Mouse (Mus musculus): ENCODE measurements around the gene Xrn2.

Xrn2 gene

GRCm38 (mm10) chr2:147012623-147013184 lies at the start of gene Xrn2:
Gene Xrn2 (plus strand): TSS chr2:147012996.
- DNase-seq (ENCODE audit: low read depth, low spot score), result peak; percentile 96
- no peaks in the 10 kb centered on the region for H3K36me3 ChIP-seq (ENCODE audit: control insufficient read depth, insufficient read depth, low read length, poor library complexity, severe bottlenecking)
- H3K27me3 ChIP-seq (ENCODE audit: control insufficient read depth, insufficient read depth, low read length, poor library complexity, severe bottlenecking), result no peaks in the 10 kb centered on the region

GRCm38 (mm10) chr2:146975024-146975423 lies 37.8 kb upstream of the Xrn2 start:
- no peaks in the 10 kb centered on the region for H3K27me3 ChIP-seq (ENCODE audit: control insufficient read depth, insufficient read depth, low read length, poor library complexity, severe bottlenecking)
- DNase-seq (ENCODE audit: low read depth, low spot score), result no peak

GRCm38 (mm10) chr2:146975453-146976028 lies 37.3 kb upstream of the Xrn2 start:
- no peak for DNase-seq (ENCODE audit: low read depth, low spot score)

More at GRCm38 (mm10) chr2:146975024-146975423, 37.8 kb upstream of the Xrn2 start:
- H3K36me3 ChIP-seq (ENCODE audit: control insufficient read depth, insufficient read depth, low read length, poor library complexity, severe bottlenecking), result no peaks in the 10 kb centered on the region

GRCm38 (mm10) chr2:146982786-146983185 lies 30.0 kb upstream of the Xrn2 start:
- Histone ChIP-seq H3K27me3 (ENCODE audit: control insufficient read depth, insufficient read depth, low read length, poor library complexity, severe bottlenecking) (no peaks in the 10 kb centered on the region; the same call in 1 of the 2 replicates), H3K36me3 (ENCODE audit: control insufficient read depth, insufficient read depth, low read length, poor library complexity, severe bottlenecking) (no peaks in the 10 kb centered on the region)
- no peak for DNase-seq (ENCODE audit: low read depth, low spot score)

More at GRCm38 (mm10) chr2:146975453-146976028, 37.3 kb upstream of the Xrn2 start:
- H3K27me3 ChIP-seq (ENCODE audit: control insufficient read depth, insufficient read depth, low read length, poor library complexity, severe bottlenecking), result no peaks in the 10 kb centered on the region; the same call in 1 of the 2 replicates
- no peaks in the 10 kb centered on the region for H3K36me3 ChIP-seq (ENCODE audit: control insufficient read depth, insufficient read depth, low read length, poor library complexity, severe bottlenecking)

- no peak for DNase-seq (ENCODE audit: low read depth, low spot score)
- Histone ChIP-seq H3K36me3 (ENCODE audit: control insufficient read depth, insufficient read depth, low read length, poor library complexity, severe bottlenecking) (no peaks in the 10 kb centered on the region), H3K27me3 (ENCODE audit: control insufficient read depth, insufficient read depth, low read length, poor library complexity, severe bottlenecking) (no peaks in the 10 kb centered on the region; the same call in 1 of the 2 replicates)
Observed at GRCm38 (mm10) chr2:146984831-146985230, 28.0 kb upstream of the Xrn2 start.

- H3K27me3 ChIP-seq (ENCODE audit: control insufficient read depth, insufficient read depth, low read length, poor library complexity, severe bottlenecking), result no peaks in the 10 kb centered on the region
- no peak for DNase-seq (ENCODE audit: low read depth, low spot score)
- H3K36me3 ChIP-seq (ENCODE audit: control insufficient read depth, insufficient read depth, low read length, poor library complexity, severe bottlenecking), result no peaks in the 10 kb centered on the region
Observed at GRCm38 (mm10) chr2:146985807-146986206, 27.0 kb upstream of the Xrn2 start.

GRCm38 (mm10) chr2:146986429-146986828 lies 26.4 kb upstream of the Xrn2 start:
- Histone ChIP-seq H3K27me3 (ENCODE audit: control insufficient read depth, insufficient read depth, low read length, poor library complexity, severe bottlenecking) (no peaks in the 10 kb centered on the region), H3K36me3 (ENCODE audit: control insufficient read depth, insufficient read depth, low read length, poor library complexity, severe bottlenecking) (no peaks in the 10 kb centered on the region)
- DNase-seq (ENCODE audit: low read depth, low spot score), result no peak

- DNase-seq (ENCODE audit: low read depth, low spot score), result no peak
- no peaks in the 10 kb centered on the region for H3K27me3 ChIP-seq (ENCODE audit: control insufficient read depth, insufficient read depth, low read length, poor library complexity, severe bottlenecking)
- no peaks in the 10 kb centered on the region for H3K36me3 ChIP-seq (ENCODE audit: control insufficient read depth, insufficient read depth, low read length, poor library complexity, severe bottlenecking)
Observed at GRCm38 (mm10) chr2:147007265-147007664, 5.5 kb upstream of the Xrn2 start.

- DNase-seq (ENCODE audit: low read depth, low spot score), result no peak
- Histone ChIP-seq H3K27me3 (ENCODE audit: control insufficient read depth, insufficient read depth, low read length, poor library complexity, severe bottlenecking) (no peaks in the 10 kb centered on the region), H3K36me3 (ENCODE audit: control insufficient read depth, insufficient read depth, low read length, poor library complexity, severe bottlenecking) (no peaks in the 10 kb centered on the region)
Observed at GRCm38 (mm10) chr2:147009084-147009483, 3.7 kb upstream of the Xrn2 start.

GRCm38 (mm10) chr2:147010141-147010540 lies 2.7 kb upstream of the Xrn2 start:
- H3K27me3 ChIP-seq (ENCODE audit: control insufficient read depth, insufficient read depth, low read length, poor library complexity, severe bottlenecking), result no peaks in the 10 kb centered on the region
- DNase-seq (ENCODE audit: low read depth, low spot score), result peak; percentile 57
- H3K36me3 ChIP-seq (ENCODE audit: control insufficient read depth, insufficient read depth, low read length, poor library complexity, severe bottlenecking), result no peaks in the 10 kb centered on the region

- no peak for DNase-seq (ENCODE audit: low read depth, low spot score)
- Histone ChIP-seq H3K27me3 (ENCODE audit: control insufficient read depth, insufficient read depth, low read length, poor library complexity, severe bottlenecking) (no peaks in the 10 kb centered on the region), H3K36me3 (ENCODE audit: control insufficient read depth, insufficient read depth, low read length, poor library complexity, severe bottlenecking) (no peaks in the 10 kb centered on the region)
Observed at GRCm38 (mm10) chr2:147010952-147011351, 1.8 kb upstream of the Xrn2 start.

GRCm38 (mm10) chr2:147011474-147012140 lies 1.2 kb upstream of the Xrn2 start:
- Histone ChIP-seq H3K36me3 (ENCODE audit: control insufficient read depth, insufficient read depth, low read length, poor library complexity, severe bottlenecking) (no peaks in the 10 kb centered on the region), H3K27me3 (ENCODE audit: control insufficient read depth, insufficient read depth, low read length, poor library complexity, severe bottlenecking) (no peaks in the 10 kb centered on the region)
- peak; percentile 64 for DNase-seq (ENCODE audit: low read depth, low spot score)

GRCm38 (mm10) chr2:147012141-147012622 lies 614 bp upstream of the Xrn2 start:
- no peak for DNase-seq (ENCODE audit: low read depth, low spot score)
- Histone ChIP-seq H3K36me3 (ENCODE audit: control insufficient read depth, insufficient read depth, low read length, poor library complexity, severe bottlenecking) (no peaks in the 10 kb centered on the region), H3K27me3 (ENCODE audit: control insufficient read depth, insufficient read depth, low read length, poor library complexity, severe bottlenecking) (no peaks in the 10 kb centered on the region)

GRCm38 (mm10) chr2:147013194-147013969 lies 586 bp downstream of the Xrn2 start:
- DNase-seq (ENCODE audit: low read depth, low spot score), result peak; percentile 78
- H3K36me3 ChIP-seq (ENCODE audit: control insufficient read depth, insufficient read depth, low read length, poor library complexity, severe bottlenecking), result no peaks in the 10 kb centered on the region
- H3K27me3 ChIP-seq (ENCODE audit: control insufficient read depth, insufficient read depth, low read length, poor library complexity, severe bottlenecking), result no peaks in the 10 kb centered on the region
